Mouse (Mus musculus): Measurements from ENCODE around the gene Tmem255b.

- TF ChIP-seq CTCF (IDR thresholded peaks at IDR 0.05; ENCODE audit: extremely low read depth, insufficient read depth, low read length) (peak; percentile 92), POLR2A (IDR thresholded peaks at IDR 0.05; ENCODE audit: extremely low read depth, insufficient read depth, low read length) (no peak)
These were observed 23.4 kb upstream of the Tmem255b start for GRCm38 (mm10) chr8:13411597-13411996.
